Mouse (Mus musculus) liver, adult 2 months (tissue): ENCODE data around the gene Olfr1356.

Source experiments
- CTCF ChIP-seq: fragments of 200-500 bp; IDR thresholded peaks from 2 replicates; pipeline ENCODE4 v1.5.1; 2011; ENCODE audit warnings: low read depth, low read length, control low read depth
- POLR2A ChIP-seq: fragments of 200-500 bp; IDR thresholded peaks from 2 replicates; pipeline ENCODE4 v1.6.1; 2011; ENCODE audit warnings: low read length, control low read depth; ENCODE audit not compliant: insufficient read depth; ENCODE audit errors: extremely low read depth

GRCm38 (mm10) chr10:78812358-78813060 lies 39.5 kb downstream of the Olfr1356 start:
- TF ChIP-seq CTCF (no peak), POLR2A (no peak)
